Mouse (Mus musculus): ENCODE measurements around the gene Dapk2. TPM values are rescaled to one million over a fixed set of nuclear protein-coding genes. Genes with fewer than 3 reads are reported as not detected.
A peak's percentile ranks its signal among the peaks of the same experiment; 100 is the strongest.

Gene Dapk2
- polyA plus RNA-seq, 1 experiment from 2014 or later: 5.9 TPM

- H3K27me3 ChIP-seq (ENCODE audit: insufficient read depth, low read length): no peaks in the 10 kb centered on the region
- H3K4me2 ChIP-seq: peak overlapping the region; percentile 46
- no peak overlapping the region for H3K27ac ChIP-seq (ENCODE audit: low read depth)
- ATAC-seq (ENCODE audit: insufficient read depth) (no peak), DNase-seq (no peak)
- no peak for TF ChIP-seq CTCF (IDR thresholded peaks at IDR 0.05; ENCODE audit: low read depth)
- WGBS: 49% methylated on average over 25 of the region's 25 CpGs
- no peaks in the 10 kb centered on the region for H3K4me1 ChIP-seq (ENCODE audit: insufficient read depth)
- no peaks in the 10 kb centered on the region for H3K36me3 ChIP-seq (ENCODE audit: insufficient read depth)
- H3K9me3 ChIP-seq (ENCODE audit: low read depth, low read length): no peaks in the 10 kb centered on the region
- H3K4me3 ChIP-seq (ENCODE audit: low read depth, low read length): peak overlapping the region; percentile 6
- H3K9ac ChIP-seq: no peak overlapping the region
Measured at GRCm38 (mm10) chr9:66305121-66306112, 147.4 kb downstream of the Dapk2 start.

- Histone ChIP-seq H3K27me3 (ENCODE audit: insufficient read depth, low read length) (no peaks in the 10 kb centered on the region), H3K36me3 (ENCODE audit: insufficient read depth) (no peaks in the 10 kb centered on the region), H3K9me3 (ENCODE audit: low read depth, low read length) (no peaks in the 10 kb centered on the region), H3K4me2 (no peak overlapping the region), H3K4me1 (ENCODE audit: insufficient read depth) (no peaks in the 10 kb centered on the region), H3K9ac (no peak overlapping the region), H3K4me3 (ENCODE audit: low read depth, low read length) (no peak overlapping the region), H3K27ac (ENCODE audit: low read depth) (no peak overlapping the region)
- no peak for ATAC-seq (ENCODE audit: insufficient read depth)
- WGBS: 73% methylated on average over 3 of the region's 3 CpGs
- no peak for TF ChIP-seq CTCF (IDR thresholded peaks at IDR 0.05; ENCODE audit: low read depth)
- no peak for DNase-seq
Measured at GRCm38 (mm10) chr9:66306414-66306813, 148.4 kb downstream of the Dapk2 start.

GRCm38 (mm10) chr9:66307341-66307740 lies 149.3 kb downstream of the Dapk2 start:
- H3K4me2 ChIP-seq: no peak overlapping the region
- H3K9ac ChIP-seq: no peak overlapping the region
- ATAC-seq (ENCODE audit: insufficient read depth) (peak; percentile 60; the same call in 1 of the 2 replicates), DNase-seq (peak; percentile 90)
- H3K27ac ChIP-seq (ENCODE audit: low read depth): no peak overlapping the region
- no peak for TF ChIP-seq CTCF (IDR thresholded peaks at IDR 0.05; ENCODE audit: low read depth)
- no peaks in the 10 kb centered on the region for H3K36me3 ChIP-seq (ENCODE audit: insufficient read depth)
- no peaks in the 10 kb centered on the region for H3K27me3 ChIP-seq (ENCODE audit: insufficient read depth, low read length)
- WGBS: 17% methylated on average over 2 of the region's 2 CpGs
- no peaks in the 10 kb centered on the region for H3K9me3 ChIP-seq (ENCODE audit: low read depth, low read length)
- H3K4me3 ChIP-seq (ENCODE audit: low read depth, low read length): no peak overlapping the region
- H3K4me1 ChIP-seq (ENCODE audit: insufficient read depth): no peaks in the 10 kb centered on the region

- 63% methylated on average over 4 of the region's 4 CpGs for WGBS
- H3K36me3 ChIP-seq (ENCODE audit: insufficient read depth): no peaks in the 10 kb centered on the region
- DNase-seq (no peak), ATAC-seq (ENCODE audit: insufficient read depth) (no peak)
- no peak overlapping the region for H3K9ac ChIP-seq
- TF ChIP-seq CTCF (IDR thresholded peaks at IDR 0.05; ENCODE audit: low read depth): no peak
- no peak overlapping the region for H3K4me3 ChIP-seq (ENCODE audit: low read depth, low read length)
- H3K9me3 ChIP-seq (ENCODE audit: low read depth, low read length): no peaks in the 10 kb centered on the region
- H3K4me1 ChIP-seq (ENCODE audit: insufficient read depth): no peaks in the 10 kb centered on the region
- no peaks in the 10 kb centered on the region for H3K27me3 ChIP-seq (ENCODE audit: insufficient read depth, low read length)
- H3K4me2 ChIP-seq: no peak overlapping the region
- no peak overlapping the region for H3K27ac ChIP-seq (ENCODE audit: low read depth)
Measured at GRCm38 (mm10) chr9:66308741-66309140, 150.7 kb downstream of the Dapk2 start.

GRCm38 (mm10) chr9:66311458-66311857 lies 153.4 kb downstream of the Dapk2 start:
- ATAC-seq (ENCODE audit: insufficient read depth): no peak
- WGBS: 33% methylated on average over 3 of the region's 3 CpGs
- H3K27me3 ChIP-seq (ENCODE audit: insufficient read depth, low read length): no peaks in the 10 kb centered on the region

GRCm38 (mm10) chr9:66316603-66317002 lies 158.6 kb downstream of the Dapk2 start:
- DNase-seq (no peak), ATAC-seq (ENCODE audit: insufficient read depth) (no peak)
- H3K4me2 ChIP-seq: no peak overlapping the region
- H3K9ac ChIP-seq: no peak overlapping the region
- H3K27me3 ChIP-seq (ENCODE audit: insufficient read depth, low read length): no peaks in the 10 kb centered on the region
- H3K4me1 ChIP-seq (ENCODE audit: insufficient read depth): no peaks in the 10 kb centered on the region
- WGBS: 72% methylated on average over 2 of the region's 2 CpGs
- no peak overlapping the region for H3K27ac ChIP-seq (ENCODE audit: low read depth)
- TF ChIP-seq CTCF (IDR thresholded peaks at IDR 0.05; ENCODE audit: low read depth): no peak
- H3K4me3 ChIP-seq (ENCODE audit: low read depth, low read length): no peak overlapping the region
- no peaks in the 10 kb centered on the region for H3K36me3 ChIP-seq (ENCODE audit: insufficient read depth)
- H3K9me3 ChIP-seq (ENCODE audit: low read depth, low read length): no peaks in the 10 kb centered on the region

More at GRCm38 (mm10) chr9:66311458-66311857, 153.4 kb downstream of the Dapk2 start:
- H3K9me3 ChIP-seq (ENCODE audit: low read depth, low read length): no peaks in the 10 kb centered on the region
- TF ChIP-seq CTCF (IDR thresholded peaks at IDR 0.05; ENCODE audit: low read depth): no peak
- no peak overlapping the region for H3K27ac ChIP-seq (ENCODE audit: low read depth)
- no peaks in the 10 kb centered on the region for H3K36me3 ChIP-seq (ENCODE audit: insufficient read depth)
- DNase-seq: no peak
- no peaks in the 10 kb centered on the region for H3K4me1 ChIP-seq (ENCODE audit: insufficient read depth)
- H3K9ac ChIP-seq: no peak overlapping the region
- H3K4me2 ChIP-seq: no peak overlapping the region
- H3K4me3 ChIP-seq (ENCODE audit: low read depth, low read length): no peak overlapping the region

Other genes starting within 250 kb of the Dapk2 start
- 32.5 and 34.0 TPM in 2 replicates for gene Trip4, start 249.4 kb upstream of the Dapk2 start, polyA plus RNA-seq (2014; fragmentation: Nextera tagmentation; extraction: Ambion mirVana)
- gene Csnk1g1, start 249.3 kb upstream of the Dapk2 start, polyA plus RNA-seq (2014; fragmentation: Nextera tagmentation; extraction: Ambion mirVana): 19.2 and 19.5 TPM in 2 replicates
- 654 and 655 TPM in 2 replicates for gene Ppib, start 98.0 kb upstream of the Dapk2 start, polyA plus RNA-seq (2014; fragmentation: Nextera tagmentation; extraction: Ambion mirVana)
- gene Snx22, start 88.5 kb upstream of the Dapk2 start, polyA plus RNA-seq (2014; fragmentation: Nextera tagmentation; extraction: Ambion mirVana): 11.0 and 11.1 TPM in 2 replicates
- 116 TPM in 2 replicates for gene Snx1, start 31.6 kb upstream of the Dapk2 start, polyA plus RNA-seq (2014; fragmentation: Nextera tagmentation; extraction: Ambion mirVana)
- 145 and 151 TPM in 2 replicates for gene Ciao2a, start 31.6 kb upstream of the Dapk2 start, polyA plus RNA-seq (2014; fragmentation: Nextera tagmentation; extraction: Ambion mirVana)
- 25.3 and 25.9 TPM in 2 replicates for gene Herc1, start 192.2 kb downstream of the Dapk2 start, polyA plus RNA-seq (2014; fragmentation: Nextera tagmentation; extraction: Ambion mirVana)

Measured in lung, embryonic 14.5 days (tissue).